Mouse (Mus musculus) embryonic facial prominence, embryonic 10.5 days (tissue): Measurements from ENCODE around the gene Gm45844. TPM values are rescaled to one million over a fixed set of nuclear protein-coding genes. Genes with fewer than 3 reads are reported as not detected.
"Not testable (repeated sequence)": the region's sequence is repeated elsewhere in the genome, so short reads cannot be mapped to it uniquely, and the experiment has no call there.

Source experiments
- DNase-seq: peaks from one replicate; pipeline ENCODE4 v3.0.0-alpha.2; 2017; ENCODE audit warnings: low spot score
- H3K27ac ChIP-seq: fragments of 300-500 bp; sonication (generic); replicated peaks from 2 replicates; pipeline ENCODE4 v1.5.1; 2016; ENCODE audit warnings: mild to moderate bottlenecking
- H3K27me3 ChIP-seq: fragments of 300-500 bp; sonication (generic); replicated peaks from 2 replicates; pipeline ENCODE4 v1.6.1; 2016; ENCODE audit warnings: low read depth, mild to moderate bottlenecking; ENCODE audit not compliant: poor library complexity, severe bottlenecking
- H3K36me3 ChIP-seq: fragments of 300-500 bp; sonication (generic); replicated peaks from 2 replicates; pipeline ENCODE4 v1.6.1; 2016; ENCODE audit warnings: mild to moderate bottlenecking, moderate library complexity
- H3K4me1 ChIP-seq: fragments of 300-500 bp; sonication (generic); 2 replicates; pipeline ENCODE4 v1.6.1; 2016
- H3K4me3 ChIP-seq: fragments of 300-500 bp; sonication (generic); 2 replicates; pipeline ENCODE4 v1.5.1; 2016; ENCODE audit warnings: mild to moderate bottlenecking, moderate library complexity
- H3K9me3 ChIP-seq: fragments of 300-500 bp; sonication (generic); 2 replicates; pipeline ENCODE4 v1.6.1; 2016; ENCODE audit warnings: mild to moderate bottlenecking
- WGBS: fragments of 180-500 bp; shearing (Covaris S2); methylation state at CpG from one replicate; pipeline ENCODE4 v1.1.7; 2016; 5-methylcytosine and 5-hydroxymethylcytosine counted together
- polyA plus RNA-seq: library from polyadenylated mRNA; unstranded; fragments of >200 nt; fragmentation: Nextera tagmentation; extraction: Ambion mirVana; gene quantifications from 2 replicates; pipeline ENCODE4 v1.2.1, GENCODE M21; 2016

Gene Gm45844
- polyA plus RNA-seq = 1.7 and 3.7 TPM in 2 replicates

- Histone ChIP-seq H3K27ac (peak within 1 kb of the TSS; percentile 71), H3K4me3 (peak within 1 kb of the TSS; percentile 49)
- H3K4me1 ChIP-seq, H3K27me3 ChIP-seq, H3K9me3 ChIP-seq, H3K36me3 ChIP-seq: not testable (repeated sequence)
- 45% methylated on average over 45 of the region's 45 CpGs for WGBS
- peak; percentile 82 for DNase-seq
Observed at GRCm38 (mm10) chr7:7277966-7278567, at the start of gene Gm45844. Gm45844 (minus strand) TSS chr7:7278289.

- peak; percentile 29 for DNase-seq
- Histone ChIP-seq H3K9me3 (peaks cover 18% of the 10 kb centered on the region), H3K27ac (no peak overlapping the region), H3K27me3 (no peaks in the 10 kb centered on the region), H3K36me3 (peaks cover 57% of the 10 kb centered on the region), H3K4me3 (no peak overlapping the region), H3K4me1 (peaks cover 10% of the 10 kb centered on the region)
- WGBS = 85% methylated on average over 16 of the region's 16 CpGs
Observed at GRCm38 (mm10) chr7:7295595-7295994, 17.5 kb upstream of the Gm45844 start.

GRCm38 (mm10) chr7:7281383-7281782 lies 3.3 kb upstream of the Gm45844 start:
- H3K36me3 ChIP-seq = peaks cover 35% of the 10 kb centered on the region
- no peaks in the 10 kb centered on the region for H3K27me3 ChIP-seq
- WGBS = 77% methylated on average over 1 of the region's 1 CpGs
- no peak for DNase-seq
- H3K27ac ChIP-seq = no peak overlapping the region
- no peaks in the 10 kb centered on the region for H3K4me1 ChIP-seq
- H3K9me3 ChIP-seq = peaks cover 7% of the 10 kb centered on the region
- no peak overlapping the region for H3K4me3 ChIP-seq

GRCm38 (mm10) chr7:7277556-7277955 lies 533 bp downstream of the Gm45844 start:
- 50% methylated on average over 24 of the region's 24 CpGs for WGBS
- peak; percentile 68 for DNase-seq
- H3K9me3 ChIP-seq, H3K36me3 ChIP-seq, H3K27me3 ChIP-seq, H3K4me1 ChIP-seq: not testable (repeated sequence)
- H3K4me3 ChIP-seq = peak overlapping the region; percentile 49
- H3K27ac ChIP-seq = peak overlapping the region; percentile 71

GRCm38 (mm10) chr7:7247228-7247627 lies 30.9 kb downstream of the Gm45844 start, which contains the start of gene Vmn2r29:
Vmn2r29 (minus strand) TSS chr7:7247328.
- not testable (repeated sequence) for H3K4me1 ChIP-seq, H3K36me3 ChIP-seq, H3K9me3 ChIP-seq, H3K27ac ChIP-seq, H3K27me3 ChIP-seq, H3K4me3 ChIP-seq, DNase-seq
- no CpG with 5 or more reads among the region's 1 CpGs for WGBS

GRCm38 (mm10) chr7:7209313-7210151 lies 68.6 kb downstream of the Gm45844 start, which contains the start of gene Zfp772:
Zfp772 (minus strand) TSS chr7:7209998.
- Histone ChIP-seq H3K4me3 (peak within 1 kb of the TSS; percentile 60), H3K36me3 (peaks cover 21% of the 10 kb centered on the region)
- not testable (repeated sequence) for H3K27me3 ChIP-seq, H3K4me1 ChIP-seq, H3K27ac ChIP-seq, H3K9me3 ChIP-seq
- under 1% methylated on average over 24 of the region's 24 CpGs for WGBS
- peak; percentile 22 for DNase-seq

GRCm38 (mm10) chr7:7188191-7188942 lies 89.7 kb downstream of the Gm45844 start:
- Histone ChIP-seq H3K36me3 (0 out of 2 replicates have a peak, but pooled peaks cover 3% of the 10 kb centered on the region), H3K9me3 (no peaks in the 10 kb centered on the region), H3K4me3 (peak overlapping the region; percentile 65), H3K4me1 (no peaks in the 10 kb centered on the region), H3K27ac (peak overlapping the region; percentile 66), H3K27me3 (no peaks in the 10 kb centered on the region)
- 13% methylated on average over 18 of the region's 18 CpGs for WGBS
- DNase-seq = peak; percentile 77

- 40% methylated on average over 13 of the region's 13 CpGs for WGBS
- no peak for DNase-seq
- H3K9me3 ChIP-seq = no peaks in the 10 kb centered on the region
- H3K27ac ChIP-seq = no peak overlapping the region
- H3K4me1 ChIP-seq = no peaks in the 10 kb centered on the region
- peaks cover 10% of the 10 kb centered on the region for H3K36me3 ChIP-seq
- no peaks in the 10 kb centered on the region for H3K27me3 ChIP-seq
- peak overlapping the region; percentile 65 for H3K4me3 ChIP-seq
Observed at GRCm38 (mm10) chr7:7187417-7188190, 90.5 kb downstream of the Gm45844 start.

GRCm38 (mm10) chr7:7185897-7186296 lies 92.2 kb downstream of the Gm45844 start:
- H3K27me3 ChIP-seq = no peaks in the 10 kb centered on the region
- no peaks in the 10 kb centered on the region for H3K9me3 ChIP-seq
- H3K4me1 ChIP-seq = no peaks in the 10 kb centered on the region
- no peak overlapping the region for H3K27ac ChIP-seq
- no peak for DNase-seq
- peaks cover 27% of the 10 kb centered on the region for H3K36me3 ChIP-seq
- no peak overlapping the region for H3K4me3 ChIP-seq
- 88% methylated on average over 1 of the region's 1 CpGs for WGBS

GRCm38 (mm10) chr7:7171227-7172147 lies 106.6 kb downstream of the Gm45844 start, which contains the start of gene Zfp418:
Zfp418 (plus strand) TSS chr7:7171330.
- Histone ChIP-seq H3K27ac (peak within 1 kb of the TSS; percentile 81), H3K27me3 (no peaks in the 10 kb centered on the region), H3K4me3 (peak within 1 kb of the TSS; percentile 79), H3K9me3 (no peaks in the 10 kb centered on the region), H3K36me3 (peaks cover 16% of the 10 kb centered on the region), H3K4me1 (peaks cover 8% of the 10 kb centered on the region)
- WGBS = 2% methylated on average over 26 of the region's 26 CpGs
- DNase-seq = peak; percentile 50
